Mouse (Mus musculus) layer of hippocampus, adult 8-10 months (tissue): ENCODE results near the gene Cd300lb. TPM values are rescaled to one million over a fixed set of nuclear protein-coding genes. Genes with fewer than 3 reads are reported as not detected.
"Not testable (repeated sequence)": the region's sequence is repeated elsewhere in the genome, so short reads cannot be mapped to it uniquely, and the experiment has no call there.

Source experiments
- DNase-seq, 2 experiments: peaks; one replicate each; pipeline ENCODE4 v3.0.0; 2022; ENCODE audit warnings: low spot score in 2 of 2
- total RNA-seq, 4 experiments: library from RNA; stranded (reverse); gene quantifications; 2 replicates each; pipeline ENCODE4 v1.2.4; 2022

Cd300lb gene
- total RNA-seq: under 1 TPM in 2 of 4 experiments, not detected in 2; 0.25 to 0.48 TPM

DNA sequence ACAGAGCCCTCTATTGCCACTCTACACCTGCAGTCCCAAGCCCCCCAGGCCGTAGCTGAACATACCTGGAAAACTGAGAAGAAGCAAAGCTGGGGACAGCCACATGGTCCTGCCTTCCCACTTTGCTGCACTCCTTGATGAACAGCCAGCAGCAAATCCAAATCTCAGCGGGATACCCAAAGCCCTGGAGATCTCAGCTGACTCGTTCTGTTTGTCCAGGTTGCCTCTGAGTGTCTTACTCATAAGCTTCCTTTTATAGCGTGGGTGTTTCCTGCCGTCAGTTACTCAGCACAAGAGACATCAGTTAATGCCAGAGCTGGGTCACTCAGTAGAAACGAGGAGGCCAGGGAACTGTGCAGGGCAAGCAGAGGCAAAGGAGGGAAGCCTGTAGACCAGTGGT lies at the start of gene Cd300lb:
TSS of gene Cd300lb (minus strand) at position 243 of the 400 bp plus-strand sequence.
- no peak for DNase-seq

DNA sequence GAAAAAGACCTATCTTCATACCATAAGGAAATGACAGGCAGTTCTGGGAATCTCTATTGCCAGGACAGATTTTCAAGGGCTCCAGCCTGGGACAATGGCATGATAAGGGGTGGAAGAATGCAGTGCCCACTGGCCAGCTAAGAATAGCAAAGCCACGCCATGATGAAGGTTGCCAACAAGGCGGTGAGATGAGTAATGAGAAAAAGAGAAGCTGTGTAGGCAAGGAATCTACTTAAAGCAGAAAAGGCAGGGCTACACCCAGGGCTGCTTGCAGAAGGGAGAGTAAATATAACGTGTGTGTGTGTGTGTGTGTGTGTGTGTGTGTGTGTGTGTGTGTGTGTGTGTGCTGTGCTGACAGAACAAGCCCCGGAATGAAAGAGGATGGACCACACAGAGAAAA lies 47.7 kb upstream of the Cd300lb start:
- DNase-seq: no peak

DNA sequence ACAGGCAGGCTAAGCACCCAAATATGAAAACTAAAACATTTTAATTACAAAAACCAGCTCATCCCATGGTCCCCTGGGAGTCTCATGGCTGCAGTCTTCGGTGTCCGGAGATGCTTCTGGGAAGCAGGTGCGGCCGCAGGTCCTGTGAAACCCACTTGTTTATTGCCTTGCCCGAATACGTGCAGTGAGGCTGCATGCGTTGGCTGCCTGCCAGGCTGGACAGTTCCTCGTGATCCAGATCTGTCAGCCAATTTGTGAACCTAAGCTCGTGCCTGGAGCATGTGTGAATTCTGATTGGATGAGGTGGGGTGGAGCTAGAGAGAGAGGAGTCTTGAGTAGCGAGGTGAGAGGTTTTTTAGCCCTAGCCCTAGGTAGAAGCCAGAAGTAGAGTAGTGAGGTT lies 38.5 kb upstream of the Cd300lb start:
- no peak for DNase-seq

DNA sequence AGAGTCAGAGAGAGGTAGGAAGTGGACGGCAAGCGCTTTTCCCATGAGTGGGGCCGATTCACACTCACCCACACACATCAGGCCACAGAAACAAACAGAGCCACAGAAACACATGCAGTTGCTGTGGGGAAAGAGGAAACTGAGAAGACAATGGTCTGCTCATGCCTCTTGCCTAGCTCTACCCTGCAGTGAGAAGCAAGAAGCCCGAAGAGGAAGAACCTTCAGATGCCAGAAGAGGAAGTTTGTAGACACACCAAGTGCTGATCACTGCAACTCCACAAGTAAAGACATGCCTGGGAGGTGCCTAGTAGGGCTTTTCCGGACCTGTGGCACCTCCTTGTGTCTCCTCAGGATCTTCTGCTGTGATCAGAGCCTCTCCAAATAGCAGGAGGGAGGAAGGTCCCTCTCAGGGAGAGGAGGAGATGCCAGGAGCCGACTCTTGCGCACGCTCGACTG lies 34.6 kb upstream of the Cd300lb start, which contains the start of gene Cd300c:
TSS of gene Cd300c (minus strand) at position 406 of the 456 bp plus-strand sequence.
- DNase-seq: no peak

DNA sequence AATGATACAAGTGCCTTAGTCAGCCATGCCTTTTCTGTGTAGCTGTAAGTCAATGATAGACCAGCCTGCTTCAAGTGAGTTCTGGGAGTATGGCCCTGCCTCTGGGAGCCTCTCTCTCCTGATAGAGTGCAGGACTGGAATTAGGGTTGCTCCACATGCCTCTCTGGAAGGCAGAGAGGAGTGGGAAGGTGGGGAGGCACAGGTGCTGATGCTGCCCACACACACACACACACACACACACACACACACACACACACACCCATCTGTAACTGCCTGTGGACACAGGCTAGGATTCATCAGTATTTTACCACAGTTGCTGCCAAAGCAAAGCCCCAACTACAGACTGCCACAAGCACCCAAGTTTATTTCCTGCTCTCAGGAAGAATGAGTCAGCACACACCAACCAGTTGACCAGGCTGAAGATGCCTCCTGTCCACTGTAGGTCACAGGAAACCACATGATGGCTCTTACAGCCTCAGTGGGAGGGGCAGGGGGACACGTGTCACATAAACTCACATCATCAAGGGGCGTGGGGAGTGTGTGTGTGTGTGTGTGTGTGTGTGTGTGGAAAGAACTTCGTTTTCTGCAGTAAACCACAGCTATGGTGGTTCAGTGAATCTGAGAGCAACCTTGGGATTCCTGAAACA lies 31.1 kb upstream of the Cd300lb start:
- DNase-seq: no peak

DNA sequence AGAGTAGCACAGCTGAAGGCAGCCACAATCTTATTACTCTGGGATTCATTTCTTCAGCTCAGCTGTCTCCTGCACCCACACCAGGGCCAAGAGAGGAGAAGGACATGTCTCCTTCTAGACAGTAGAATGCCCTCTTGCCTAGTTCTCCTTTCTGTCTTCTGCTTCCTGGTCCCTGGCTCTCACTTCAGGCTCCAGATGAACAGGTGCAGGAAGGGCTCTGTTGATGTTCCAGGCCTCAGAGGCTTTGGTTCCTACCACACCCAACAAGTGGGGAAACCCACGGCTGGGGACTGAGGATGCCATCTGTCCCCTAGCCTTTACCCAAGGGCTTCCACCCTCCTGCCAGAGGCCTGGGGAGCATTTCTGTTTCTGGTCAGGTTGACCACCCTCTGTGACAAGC lies 26.2 kb upstream of the Cd300lb start:
- DNase-seq: no peak

DNA sequence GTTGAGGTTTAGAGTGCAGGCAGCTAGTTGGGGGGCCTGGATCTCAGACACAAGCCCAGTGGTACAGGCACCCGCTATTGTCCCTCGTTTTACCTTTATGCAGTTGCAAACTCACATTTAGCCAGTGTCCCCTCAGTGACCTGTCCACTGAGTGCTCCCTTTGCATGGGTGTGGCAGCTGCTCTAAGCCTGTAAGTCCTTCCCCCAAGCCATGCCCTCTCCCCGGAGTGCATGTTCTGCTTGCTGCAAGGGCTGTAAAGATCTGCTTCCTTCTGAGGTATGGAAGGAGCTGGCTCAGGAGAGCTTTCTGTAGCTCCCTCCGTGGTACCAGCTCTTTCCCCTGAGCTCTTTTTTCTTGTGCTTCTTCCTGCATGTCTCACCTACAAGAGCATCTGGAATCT lies 595 bp downstream of the Cd300lb start:
- no peak for DNase-seq

DNA sequence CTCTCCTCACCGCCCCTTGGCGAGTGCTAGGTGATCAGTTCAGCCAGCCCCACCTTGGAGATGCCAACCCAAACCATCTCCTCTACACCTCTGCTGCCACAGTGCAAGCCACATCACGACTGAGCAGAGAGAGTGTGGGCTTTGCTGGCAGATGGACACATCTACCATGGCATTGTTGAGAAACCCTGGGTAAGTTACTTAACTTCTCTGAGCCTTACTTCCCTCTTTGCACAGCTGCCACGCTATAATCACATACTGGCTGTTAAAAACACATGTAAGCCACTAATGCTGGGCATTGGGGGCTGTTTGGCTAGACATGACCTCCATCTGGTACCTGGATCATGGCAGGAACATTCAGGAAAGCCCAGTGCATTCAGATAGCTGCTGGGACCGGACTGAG lies 3.1 kb downstream of the Cd300lb start:
- no peak for DNase-seq

DNA sequence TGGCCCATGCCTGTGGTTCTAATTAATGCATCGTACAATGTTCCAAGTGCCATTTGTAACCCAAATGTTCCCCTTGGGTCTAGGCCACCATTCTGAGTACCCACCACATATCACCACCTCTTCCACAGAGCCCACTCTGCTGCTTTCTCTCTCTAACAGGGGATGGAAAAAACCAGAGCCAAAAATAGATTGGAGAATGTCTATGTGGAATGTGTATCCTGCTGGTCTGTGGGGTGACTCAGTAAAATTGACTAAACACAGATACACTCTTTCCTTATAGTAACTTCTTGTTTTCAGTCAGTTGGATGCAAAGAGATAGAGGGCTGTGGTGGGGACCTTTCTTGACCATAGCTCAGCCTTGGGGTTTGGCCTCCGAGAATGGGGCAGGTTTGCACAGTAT lies 4.6 kb downstream of the Cd300lb start:
- DNase-seq: no peak

DNA sequence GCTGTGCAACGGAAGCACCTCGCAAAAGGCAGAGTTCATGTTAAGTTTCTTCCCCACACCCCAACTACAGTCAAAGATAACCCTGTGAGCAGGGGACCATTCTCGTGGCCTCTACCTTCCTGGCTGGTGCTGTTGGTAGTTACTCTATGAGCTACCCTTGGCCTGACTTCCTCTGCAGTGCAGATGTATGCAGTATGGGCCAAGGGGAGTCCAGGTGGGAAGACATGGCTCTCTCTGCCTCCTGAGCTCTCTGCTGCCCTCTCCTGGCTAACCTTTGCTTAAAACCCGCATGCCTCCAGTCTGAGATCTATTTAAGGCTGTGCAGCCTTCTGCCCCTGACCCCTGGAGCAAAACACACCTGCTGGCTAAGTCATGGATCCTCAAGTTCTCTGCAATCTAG lies 10.2 kb downstream of the Cd300lb start:
- no peak for DNase-seq

DNA sequence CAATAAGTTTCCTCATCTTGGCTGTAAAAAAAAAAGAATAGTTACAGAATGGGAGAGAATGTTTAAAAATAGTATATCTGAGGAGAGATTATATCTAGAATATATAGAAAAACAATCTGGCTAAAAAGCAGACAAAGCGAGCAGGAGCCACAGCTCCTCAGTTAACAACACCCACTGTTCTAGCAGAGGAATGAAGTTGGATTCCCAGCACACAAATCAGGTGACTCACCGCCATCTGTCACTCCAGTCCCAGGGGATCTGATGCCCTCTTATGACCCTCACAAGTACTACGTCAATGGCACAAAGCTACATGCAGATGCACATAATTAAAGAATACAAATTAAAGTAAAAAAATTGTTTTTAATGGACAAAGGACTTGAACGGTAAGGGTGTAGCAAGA lies 11.7 kb downstream of the Cd300lb start:
- DNase-seq: peak; percentile 20 to 21

DNA sequence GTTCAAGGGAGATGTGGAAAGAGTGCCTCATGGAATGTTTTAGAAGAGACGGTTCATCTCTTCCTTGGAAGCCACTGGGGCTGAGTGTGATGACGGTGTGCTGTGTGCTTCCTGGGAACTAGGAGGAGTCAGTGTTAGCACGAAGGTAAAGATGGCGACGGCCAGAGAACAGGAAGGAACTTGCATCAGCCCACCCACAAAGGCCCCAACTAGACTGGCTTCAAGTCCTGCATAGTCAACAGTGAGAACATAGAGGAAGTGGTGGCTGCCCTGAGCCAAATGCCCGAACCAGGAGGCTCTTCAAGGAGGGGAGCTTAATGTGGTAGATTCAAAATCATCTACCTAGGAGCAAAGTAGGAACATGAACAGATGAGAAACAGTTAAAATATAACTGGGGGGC lies 17.1 kb downstream of the Cd300lb start:
- DNase-seq: no peak

DNA sequence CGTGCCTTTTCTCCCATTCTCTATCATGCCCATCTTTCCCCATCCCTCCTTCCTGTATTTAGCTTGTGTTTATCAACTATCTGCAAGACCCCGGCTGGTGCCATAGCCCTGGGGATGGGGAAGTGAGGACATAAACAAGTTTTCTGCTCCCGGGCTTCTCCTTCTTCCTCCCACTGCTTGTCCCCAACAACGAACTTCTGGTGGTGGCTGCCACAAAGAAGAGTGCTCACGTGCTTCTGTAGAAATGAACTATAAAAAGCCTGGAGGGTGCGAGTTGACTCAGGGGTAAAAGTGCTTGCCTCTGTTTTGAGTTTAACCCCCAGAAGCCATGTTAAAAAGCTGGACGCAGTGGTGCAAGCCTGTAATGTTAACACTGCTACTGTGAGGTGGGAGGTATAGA lies 19.2 kb downstream of the Cd300lb start:
- DNase-seq: no peak

DNA sequence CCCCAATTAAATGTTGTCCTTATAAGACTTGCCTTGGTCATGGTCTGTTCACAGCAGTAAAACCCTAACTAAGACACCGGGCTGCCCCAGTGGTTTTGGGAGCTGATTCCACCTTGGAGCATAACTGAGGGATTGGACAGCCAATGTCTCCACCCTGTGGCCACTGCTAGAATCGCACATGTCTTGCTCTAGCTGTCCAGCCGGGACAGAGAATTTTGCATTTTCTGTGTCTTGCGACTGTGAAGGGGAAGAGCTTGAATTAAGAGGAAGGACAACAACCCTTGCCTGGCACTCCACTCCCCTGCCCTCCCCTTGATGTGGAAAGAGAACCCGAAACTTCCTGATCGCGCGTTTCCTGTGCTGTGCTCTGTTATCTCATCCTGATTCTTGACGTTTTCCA lies 21.3 kb downstream of the Cd300lb start:
- peak; percentile 38 to 80 for DNase-seq

DNA sequence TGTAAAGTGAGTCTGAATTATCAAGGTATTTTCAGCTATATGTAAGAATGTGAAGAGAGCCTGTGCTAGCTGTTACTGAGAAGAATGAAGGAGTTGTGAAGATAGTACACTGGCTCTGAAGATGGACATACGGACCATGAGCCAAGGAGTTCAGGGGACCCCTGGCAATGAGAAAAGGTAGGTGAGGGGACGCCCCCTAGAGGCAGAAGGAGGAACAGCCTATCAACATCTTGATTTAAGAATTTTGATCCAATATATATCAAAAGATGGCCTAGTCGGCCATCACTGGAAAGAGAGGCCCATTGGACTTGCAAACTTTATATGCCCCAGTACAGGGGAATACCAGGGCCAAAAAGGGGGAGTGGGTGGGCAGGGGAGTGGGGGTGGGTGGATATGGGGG lies 24.6 kb downstream of the Cd300lb start:
- not testable (repeated sequence) for DNase-seq

DNA sequence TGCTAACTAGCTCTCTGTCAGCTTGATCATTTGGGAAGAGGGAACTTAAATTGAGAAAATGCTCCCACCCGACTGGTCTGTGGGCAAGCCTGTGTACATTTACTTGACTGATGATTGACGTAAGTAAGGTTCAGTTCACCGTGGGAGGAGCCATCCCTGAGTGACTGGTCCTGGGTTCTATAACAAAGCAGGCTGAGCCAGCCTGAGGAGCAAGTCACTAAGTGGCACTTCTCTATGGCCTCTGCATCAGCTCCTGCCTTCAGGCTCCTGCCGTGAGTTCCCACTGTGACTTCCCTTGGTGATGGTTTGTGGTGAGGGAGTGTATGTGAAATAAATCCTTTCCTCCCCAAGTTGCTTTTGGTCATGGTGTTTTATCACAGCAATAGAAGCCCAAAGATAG lies 26.1 kb downstream of the Cd300lb start:
- DNase-seq: no peak

DNA sequence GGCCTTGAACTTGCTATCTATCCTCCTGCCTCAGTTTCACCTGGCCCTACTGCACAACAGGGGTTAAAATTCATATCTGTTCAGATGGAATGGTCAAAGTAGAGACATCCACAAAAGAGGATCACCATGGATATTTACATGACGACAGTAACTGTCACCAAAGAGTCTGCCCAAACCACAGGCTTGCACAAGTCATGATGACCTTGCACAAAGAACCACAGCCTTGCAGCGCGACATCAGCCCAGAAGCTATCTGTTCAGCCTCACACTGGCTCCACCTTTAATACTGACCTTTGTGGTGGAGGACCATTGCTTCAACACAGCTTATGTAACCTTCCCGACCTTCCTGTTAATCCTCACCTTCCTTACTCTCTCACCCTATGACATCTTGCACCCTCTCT lies 26.6 kb downstream of the Cd300lb start:
- DNase-seq: no peak

DNA sequence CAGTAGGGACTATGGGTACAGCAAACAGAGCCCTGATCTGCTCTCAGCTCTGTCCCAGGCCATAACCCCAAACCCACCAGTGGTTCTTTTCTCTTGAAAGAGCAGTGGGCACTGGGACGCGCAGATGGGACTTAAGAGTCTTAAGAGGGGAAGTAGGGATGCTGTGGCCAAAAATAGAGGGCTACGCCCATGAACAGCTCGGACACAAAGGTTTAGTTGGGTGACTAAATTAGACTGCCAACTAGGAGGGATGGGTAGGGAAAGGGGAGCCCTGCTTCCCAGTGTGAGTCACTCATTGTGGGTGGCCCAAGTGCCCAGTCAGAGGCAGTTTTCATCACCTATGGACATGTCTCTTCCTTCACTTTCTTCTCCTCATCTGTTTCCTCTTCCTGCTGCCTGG lies 31.0 kb downstream of the Cd300lb start:
- DNase-seq: no peak

DNA sequence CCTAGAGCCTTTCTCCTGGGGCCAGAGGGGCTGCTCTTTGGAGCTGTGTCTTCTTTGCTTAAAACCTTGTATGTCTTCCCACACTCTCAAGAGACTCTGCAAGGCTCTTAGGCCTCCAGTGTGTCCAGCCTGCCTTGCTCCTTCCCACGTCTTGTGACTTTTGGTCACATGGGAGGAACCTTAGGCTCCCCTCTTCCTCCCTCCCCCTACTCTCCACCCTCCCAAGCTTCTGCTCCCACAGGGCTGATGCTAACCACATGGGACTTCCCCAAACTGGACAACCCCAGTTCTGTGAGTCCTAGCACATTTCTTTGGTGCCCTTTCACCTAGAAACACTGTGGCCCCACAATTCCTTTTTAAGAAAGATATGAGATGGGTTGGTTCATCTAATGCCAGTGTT lies 36.2 kb downstream of the Cd300lb start:
- DNase-seq: no peak

DNA sequence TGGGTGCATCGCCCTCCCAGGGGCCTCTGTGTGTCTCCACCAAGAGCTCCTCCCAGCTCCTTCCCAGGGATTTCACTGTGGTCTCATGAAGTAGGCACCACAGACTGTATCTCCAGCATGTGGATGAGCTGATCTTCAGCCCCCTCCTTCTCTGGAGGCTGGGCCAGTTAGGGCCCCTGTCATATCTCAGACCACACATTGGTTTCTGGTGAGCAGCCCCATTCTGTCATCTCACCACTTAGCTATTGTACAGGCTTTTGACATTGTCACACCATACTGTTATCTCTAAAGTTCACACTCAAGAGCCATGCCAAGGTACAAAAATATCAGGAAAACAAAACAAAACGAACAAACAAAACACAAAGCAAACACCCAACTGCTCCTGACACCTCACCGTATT lies 38.1 kb downstream of the Cd300lb start:
- DNase-seq: no peak

DNA sequence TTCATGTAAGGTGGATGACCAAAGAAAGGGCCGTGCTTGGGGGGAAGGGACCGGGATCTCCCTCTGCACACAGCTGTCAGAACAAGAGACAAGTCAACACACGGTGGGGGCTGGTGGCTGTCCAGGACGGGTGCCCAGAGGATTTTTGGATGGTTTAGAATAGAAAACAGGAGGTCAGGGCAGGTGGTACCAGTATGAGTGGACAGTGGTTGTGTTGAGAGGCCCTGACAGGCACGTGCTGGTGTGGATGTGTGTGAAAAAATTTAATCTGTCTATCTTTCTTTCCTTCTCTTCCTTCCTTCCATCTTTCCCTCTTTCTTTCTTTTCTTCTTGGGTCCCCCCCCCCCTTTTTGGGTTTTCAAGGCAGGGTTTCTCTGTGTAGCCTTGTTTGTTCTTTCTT lies 43.6 kb downstream of the Cd300lb start:
- DNase-seq: no peak

DNA sequence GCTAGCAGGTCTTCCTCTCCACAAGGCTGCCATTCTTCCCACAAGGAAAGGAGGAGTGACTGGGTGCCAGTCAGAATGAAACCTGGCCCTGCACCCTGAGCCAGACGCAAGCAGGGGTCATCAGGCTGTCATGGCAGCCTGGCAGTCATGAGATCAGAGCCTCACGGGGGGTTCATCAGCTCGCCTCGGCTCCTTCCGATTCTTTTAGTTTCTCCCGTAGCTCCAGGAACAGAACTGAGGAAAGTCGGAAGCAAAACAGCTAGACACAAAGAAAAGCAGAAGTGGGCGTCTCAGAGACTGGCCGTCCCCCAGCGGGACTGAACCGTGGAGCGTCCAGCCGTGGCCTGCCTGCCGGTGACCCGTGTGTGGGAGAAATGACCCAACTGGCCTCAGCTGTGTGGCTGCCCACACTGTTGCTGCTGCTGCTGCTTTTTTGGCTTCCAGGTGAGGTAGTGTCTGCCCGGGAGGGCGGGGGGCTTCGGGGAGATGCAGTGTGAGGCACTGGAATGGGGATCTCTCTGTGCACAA lies 44.1 kb downstream of the Cd300lb start, which contains the start of gene Cd300a:
TSS of gene Cd300a (plus strand) at position 51 of the 528 bp plus-strand sequence.
- no peak for DNase-seq

DNA sequence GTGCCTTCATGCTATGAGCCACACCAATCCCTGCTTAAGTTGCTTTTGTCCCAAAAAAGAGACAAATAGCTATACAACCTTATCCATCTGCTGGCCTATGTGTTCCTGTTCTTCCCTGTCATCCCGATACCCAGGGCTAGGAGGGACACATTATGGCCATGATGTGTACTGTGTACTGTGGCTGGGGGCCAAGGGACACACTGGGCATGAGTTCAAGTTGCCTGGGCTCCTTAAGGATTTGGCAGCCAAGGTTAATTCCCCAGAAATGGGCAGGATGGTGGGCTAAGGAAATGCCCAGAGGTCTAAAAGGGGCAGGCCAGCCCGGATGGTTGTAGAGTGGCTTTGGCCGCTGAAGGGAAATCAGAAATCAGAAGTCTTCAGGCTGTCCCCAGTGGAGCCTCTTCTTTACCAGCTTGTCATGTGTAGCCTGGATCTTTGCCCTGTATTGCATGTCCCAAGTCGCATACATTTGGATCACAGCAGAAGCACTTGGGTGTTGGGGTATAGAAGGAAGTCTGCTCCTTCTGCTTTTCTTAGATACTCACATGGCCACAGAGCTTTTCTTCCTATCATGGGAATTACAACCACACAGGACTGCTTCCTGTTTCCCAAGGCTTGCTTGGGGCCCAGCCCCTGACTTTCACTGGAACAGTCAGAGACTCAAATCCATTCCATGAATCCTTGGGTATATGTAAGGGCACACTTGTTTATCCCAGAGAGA lies 49.6 kb downstream of the Cd300lb start:
- DNase-seq: no peak
